Mouse (Mus musculus) lung, postnatal 0 days (tissue): ENCODE results near the gene Garnl3. TPM values are rescaled to one million over a fixed set of nuclear protein-coding genes. Genes with fewer than 3 reads are reported as not detected.

Experiments
- ATAC-seq: fragments of 200-750 bp; cut with Nextera tagmentation; 2 replicates; pipeline ENCODE4 v1.8.0; 2017; ENCODE audit warnings: moderate library complexity
- DNase-seq: peaks from one replicate; pipeline ENCODE4 v3.0.0-alpha.2; 2016; ENCODE audit warnings: low spot score
- H3K27ac ChIP-seq: fragments of 300-500 bp; sonication (generic); 2 replicates; pipeline ENCODE4 v1.5.1; 2014; ENCODE audit warnings: antibody characterized with exemption, mild to moderate bottlenecking, low read length, mixed read lengths
- H3K27me3 ChIP-seq: fragments of 300-500 bp; sonication (generic); replicated peaks from 2 replicates; pipeline ENCODE4 v1.6.1; 2014; ENCODE audit warnings: low read length, mixed read lengths; ENCODE audit not compliant: insufficient read depth
- H3K36me3 ChIP-seq: fragments of 300-500 bp; sonication (generic); 2 replicates; pipeline ENCODE4 v1.6.1; 2014; ENCODE audit warnings: low read length, mixed read lengths; ENCODE audit not compliant: insufficient read depth
- H3K4me1 ChIP-seq: fragments of 300-500 bp; sonication (generic); 2 replicates; pipeline ENCODE4 v1.6.1; 2014; ENCODE audit warnings: antibody characterized with exemption, low read depth, low read length, mixed read lengths; ENCODE audit not compliant: insufficient read depth
- H3K4me2 ChIP-seq: fragments of 300-500 bp; sonication (generic); replicated peaks from 2 replicates; pipeline ENCODE4 v1.6.1; 2014; ENCODE audit warnings: low read depth, mild to moderate bottlenecking, low read length, moderate library complexity, mixed read lengths
- H3K4me3 ChIP-seq: fragments of 300-500 bp; sonication (generic); 2 replicates; pipeline ENCODE4 v1.5.1; 2014; ENCODE audit warnings: low read depth, low read length
- H3K9ac ChIP-seq: fragments of 300-500 bp; sonication (generic); replicated peaks from 2 replicates; pipeline ENCODE4 v1.6.1; 2014; ENCODE audit warnings: low read depth, mild to moderate bottlenecking
- H3K9me3 ChIP-seq: fragments of 300-500 bp; sonication (generic); 2 replicates; pipeline ENCODE4 v1.6.1; 2016; ENCODE audit warnings: low read length, mixed read lengths
- CTCF ChIP-seq: IDR thresholded peaks from 2 replicates; pipeline ENCODE4 v1.5.1; 2016; ENCODE audit warnings: antibody characterized with exemption, mild to moderate bottlenecking
- EP300 ChIP-seq: IDR thresholded peaks from 2 replicates; pipeline ENCODE4 v1.6.1; 2016; ENCODE audit warnings: antibody characterized with exemption, mild to moderate bottlenecking, control low read depth
- WGBS: fragments of 180-500 bp; shearing (Covaris S2); extraction: QIAGEN DNeasy Blood & Tissue Kit; methylation state at CpG from one replicate; pipeline ENCODE4 v1.1.7; 2014; 5-methylcytosine and 5-hydroxymethylcytosine counted together
- polyA plus RNA-seq: library from polyadenylated mRNA; unstranded; fragments of >200 nt; fragmentation: Nextera tagmentation; extraction: Ambion mirVana; gene quantifications from 2 replicates; pipeline ENCODE4 v1.2.1, GENCODE M21; 2015

Gene Garnl3
- polyA plus RNA-seq, 1 experiment from 2014 or later, result 5.9 TPM

DNA sequence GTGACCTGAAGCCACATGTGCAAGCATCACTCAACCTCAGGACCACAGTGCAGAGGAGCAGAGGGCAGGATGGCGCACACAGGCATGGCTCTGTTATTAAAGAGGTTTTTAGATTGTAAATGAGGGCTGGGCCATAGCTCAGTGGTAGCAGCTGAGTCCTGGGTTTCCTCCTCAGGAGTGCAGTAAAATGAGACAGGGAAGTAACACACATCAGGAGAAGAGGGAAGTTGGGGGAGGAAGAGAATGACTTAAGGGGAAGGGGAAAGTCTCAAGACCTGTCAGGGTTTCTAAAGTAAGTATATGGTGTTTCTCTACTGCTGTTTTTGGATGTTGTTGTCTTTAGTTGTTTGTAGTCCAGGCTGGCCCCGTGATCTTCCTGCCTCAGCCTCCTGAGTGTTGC, 7.0 kb upstream of the Garnl3 start:
- TF ChIP-seq CTCF (no peak), EP300 (no peak)
- DNase-seq (no peak), ATAC-seq (no peak)
- H3K4me3 ChIP-seq, result no peak overlapping the region
- no peaks in the 10 kb centered on the region for H3K27me3 ChIP-seq
- H3K9ac ChIP-seq, result no peak overlapping the region
- no peaks in the 10 kb centered on the region for H3K36me3 ChIP-seq
- no peak overlapping the region for H3K27ac ChIP-seq
- H3K4me2 ChIP-seq, result no peak overlapping the region
- H3K9me3 ChIP-seq, result no peaks in the 10 kb centered on the region
- H3K4me1 ChIP-seq, result no peaks in the 10 kb centered on the region
- 77% methylated on average over 2 of the region's 2 CpGs for WGBS

DNA sequence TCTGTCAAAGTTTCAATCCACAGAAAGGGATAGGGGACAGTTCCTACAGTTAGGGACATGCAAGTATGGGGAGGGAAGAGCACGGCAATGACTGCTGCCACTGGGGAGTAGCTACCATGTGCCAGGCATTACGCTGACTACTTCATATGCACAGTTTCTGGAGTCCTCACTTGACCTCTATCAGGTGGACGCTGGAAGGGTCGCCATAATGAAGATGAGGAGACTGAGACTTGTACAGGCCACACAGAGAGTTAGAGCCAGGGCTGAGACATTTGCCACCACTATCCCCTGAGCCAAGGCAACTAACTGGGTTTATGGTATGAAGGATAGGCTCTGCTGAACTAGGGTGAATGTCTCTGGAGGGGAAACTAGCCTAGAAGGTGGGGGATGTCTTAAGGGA, 6.3 kb upstream of the Garnl3 start:
- H3K27me3 ChIP-seq, result no peaks in the 10 kb centered on the region
- H3K4me2 ChIP-seq, result no peak overlapping the region
- H3K4me3 ChIP-seq, result no peak overlapping the region
- no peak overlapping the region for H3K27ac ChIP-seq
- H3K9me3 ChIP-seq, result no peaks in the 10 kb centered on the region
- 80% methylated on average over 4 of the region's 4 CpGs for WGBS
- ATAC-seq (no peak), DNase-seq (no peak)
- no peak for TF ChIP-seq CTCF
- no peaks in the 10 kb centered on the region for H3K4me1 ChIP-seq
- H3K9ac ChIP-seq, result no peak overlapping the region
- no peaks in the 10 kb centered on the region for H3K36me3 ChIP-seq

DNA sequence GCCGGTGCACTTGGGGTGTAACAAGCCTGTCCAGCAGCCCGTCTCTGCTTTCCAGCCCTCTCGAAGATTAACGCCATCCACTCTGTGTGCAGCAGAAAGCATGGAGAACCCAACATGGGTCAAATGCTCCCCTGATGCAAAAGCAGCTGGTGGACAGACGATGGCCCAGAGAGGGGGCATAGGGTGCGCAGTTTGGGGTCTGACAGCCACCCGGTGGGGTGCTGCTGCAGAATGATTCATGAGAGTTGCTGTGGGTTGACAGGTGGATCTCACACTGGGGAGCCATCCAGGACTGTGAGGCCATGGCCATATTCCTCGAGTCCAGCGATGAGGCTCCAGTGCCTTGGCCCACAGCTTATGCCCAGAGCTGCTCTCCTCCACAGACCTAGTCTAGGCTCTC, 5.8 kb upstream of the Garnl3 start:
- H3K27me3 ChIP-seq, result no peaks in the 10 kb centered on the region
- no peak for TF ChIP-seq CTCF
- no peak for TF ChIP-seq EP300
- WGBS, result 86% methylated on average over 9 of the region's 9 CpGs
- H3K9ac ChIP-seq, result no peak overlapping the region
- H3K4me1 ChIP-seq, result no peaks in the 10 kb centered on the region
- no peak for DNase-seq
- no peaks in the 10 kb centered on the region for H3K9me3 ChIP-seq
- H3K4me3 ChIP-seq, result no peak overlapping the region
- ATAC-seq, result no peak
- H3K36me3 ChIP-seq, result no peaks in the 10 kb centered on the region
- no peak overlapping the region for H3K27ac ChIP-seq
- H3K4me2 ChIP-seq, result no peak overlapping the region

DNA sequence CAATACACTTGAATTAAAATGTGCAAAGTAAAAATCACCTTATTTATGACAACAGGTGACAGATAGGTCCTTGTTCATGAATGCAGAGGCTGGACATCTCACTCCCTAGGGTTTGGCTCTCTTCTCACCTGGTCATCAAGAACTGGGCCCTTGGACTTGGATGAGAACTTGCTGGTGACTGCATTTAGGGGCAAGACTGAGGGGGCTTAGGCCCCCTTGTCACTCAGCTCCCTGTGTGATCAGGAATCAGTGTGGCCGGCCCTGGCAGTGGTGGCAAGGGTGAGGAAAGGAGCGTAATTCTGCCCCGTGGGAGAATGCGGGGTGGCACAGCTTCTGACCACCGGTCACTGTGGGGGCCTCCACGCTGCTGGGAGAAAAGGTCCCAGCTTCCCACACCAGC, 4.9 kb upstream of the Garnl3 start:
- no peak overlapping the region for H3K4me3 ChIP-seq
- H3K9ac ChIP-seq, result no peak overlapping the region
- H3K36me3 ChIP-seq, result no peaks in the 10 kb centered on the region
- no peak overlapping the region for H3K4me2 ChIP-seq
- no peaks in the 10 kb centered on the region for H3K27me3 ChIP-seq
- TF ChIP-seq CTCF (no peak), EP300 (no peak)
- H3K27ac ChIP-seq, result no peak overlapping the region
- H3K4me1 ChIP-seq, result no peaks in the 10 kb centered on the region
- ATAC-seq, result no peak
- no peak for DNase-seq
- H3K9me3 ChIP-seq, result no peaks in the 10 kb centered on the region
- 81% methylated on average over 6 of the region's 6 CpGs for WGBS

DNA sequence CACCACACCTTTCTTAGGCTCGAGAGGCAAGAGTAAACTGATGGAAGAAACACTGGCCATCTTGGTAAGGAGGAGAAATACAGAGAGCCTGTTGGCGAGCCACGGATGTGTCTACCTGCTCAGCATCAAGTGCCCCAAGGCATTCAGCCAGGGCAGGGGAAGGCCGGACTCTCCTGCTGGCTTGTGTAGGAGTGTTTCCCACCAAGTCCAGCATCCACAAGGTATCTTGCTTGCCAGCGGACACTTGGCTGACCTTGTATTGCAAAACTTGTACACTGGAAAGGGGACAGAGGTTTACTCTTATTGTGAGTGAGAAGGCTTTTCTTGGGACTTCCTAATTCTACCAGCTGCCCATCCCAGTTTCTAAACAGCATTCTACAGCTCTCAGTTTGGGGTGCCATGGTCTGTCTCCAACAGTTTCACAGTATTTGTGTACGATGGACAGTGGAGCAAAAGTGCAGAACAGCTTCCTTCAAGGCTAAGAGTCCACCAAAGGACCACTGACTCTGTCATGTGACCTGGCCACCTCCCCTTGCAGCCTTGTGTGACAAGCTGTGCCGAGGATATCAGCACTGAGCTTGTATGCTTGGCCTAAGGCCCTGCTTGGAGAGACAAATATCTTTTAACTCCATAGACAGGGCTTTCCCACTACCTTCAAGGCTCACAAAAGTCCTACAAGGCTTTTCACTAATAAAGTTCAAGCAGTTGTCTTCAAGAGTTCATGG, 3.5 kb upstream of the Garnl3 start:
- ATAC-seq (no peak), DNase-seq (no peak)
- Histone ChIP-seq H3K4me3 (no peak overlapping the region), H3K36me3 (no peaks in the 10 kb centered on the region), H3K9ac (no peak overlapping the region), H3K27me3 (no peaks in the 10 kb centered on the region), H3K4me2 (no peak overlapping the region), H3K9me3 (no peaks in the 10 kb centered on the region), H3K27ac (no peak overlapping the region), H3K4me1 (peaks cover 1% of the 10 kb centered on the region; the same call in 1 of the 2 replicates)
- 60% methylated on average over 7 of the region's 7 CpGs for WGBS
- no peak for TF ChIP-seq CTCF
- no peak for TF ChIP-seq EP300

DNA sequence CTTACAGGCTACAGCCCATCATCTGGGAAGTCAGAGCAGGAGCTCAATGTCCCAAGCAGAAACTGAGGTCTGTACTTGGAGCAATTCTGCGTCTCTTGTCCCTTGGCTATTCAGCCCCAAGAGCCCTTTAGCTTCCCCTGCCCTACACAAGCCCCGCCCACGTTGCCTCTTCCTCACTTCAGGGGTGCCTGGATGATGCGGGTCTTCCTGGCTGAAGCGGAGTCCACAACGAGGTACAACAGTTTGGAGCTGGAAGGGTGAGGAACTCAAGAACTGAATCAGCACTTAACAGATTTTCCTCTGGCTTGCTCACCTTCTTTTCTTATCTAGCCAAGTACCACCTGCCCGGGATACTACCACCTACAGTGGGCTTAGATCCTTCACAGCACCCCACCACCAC, 852 bp upstream of the Garnl3 start:
- no peaks in the 10 kb centered on the region for H3K36me3 ChIP-seq
- H3K4me2 ChIP-seq, result no peak overlapping the region
- H3K4me1 ChIP-seq, result peaks cover 6% of the 10 kb centered on the region; the same call in 1 of the 2 replicates
- ATAC-seq (no peak), DNase-seq (no peak)
- H3K27ac ChIP-seq, result no peak overlapping the region
- H3K4me3 ChIP-seq, result no peak overlapping the region
- H3K9me3 ChIP-seq, result no peaks in the 10 kb centered on the region
- 0 out of 2 replicates have a peak, but pooled peaks cover 4% of the 10 kb centered on the region for H3K27me3 ChIP-seq
- no peak overlapping the region for H3K9ac ChIP-seq
- WGBS, result 11% methylated on average over 7 of the region's 7 CpGs
- no peak for TF ChIP-seq CTCF
- no peak for TF ChIP-seq EP300
